Mouse (Mus musculus): ENCODE measurements around the gene Bmp10.
"Not testable (repeated sequence)": the region's sequence is repeated elsewhere in the genome, so short reads cannot be mapped to it uniquely, and the experiment has no call there.

Gene Bmp10

DNA sequence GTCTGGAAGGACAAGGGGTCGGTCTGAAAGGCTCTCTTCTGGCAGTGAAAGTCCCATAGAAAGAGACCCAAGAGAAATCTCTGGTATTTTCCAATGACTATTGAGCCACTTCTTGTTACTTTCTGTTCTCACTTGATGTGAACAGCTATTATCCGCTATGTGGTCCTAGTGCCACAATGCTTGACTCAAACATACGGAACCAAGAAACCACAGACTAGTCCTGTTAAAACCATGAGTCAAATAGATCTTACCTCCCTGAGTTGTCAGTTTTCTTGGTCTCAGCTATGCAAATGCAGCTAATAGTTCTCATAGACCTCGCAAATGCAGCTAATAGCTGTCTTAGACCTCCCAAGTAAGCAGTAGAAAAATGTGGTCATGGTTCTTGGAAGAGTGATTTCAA, 18.4 kb downstream of the Bmp10 start:
- DNase-seq (ENCODE audit: low read depth, low spot score), result no peak

DNA sequence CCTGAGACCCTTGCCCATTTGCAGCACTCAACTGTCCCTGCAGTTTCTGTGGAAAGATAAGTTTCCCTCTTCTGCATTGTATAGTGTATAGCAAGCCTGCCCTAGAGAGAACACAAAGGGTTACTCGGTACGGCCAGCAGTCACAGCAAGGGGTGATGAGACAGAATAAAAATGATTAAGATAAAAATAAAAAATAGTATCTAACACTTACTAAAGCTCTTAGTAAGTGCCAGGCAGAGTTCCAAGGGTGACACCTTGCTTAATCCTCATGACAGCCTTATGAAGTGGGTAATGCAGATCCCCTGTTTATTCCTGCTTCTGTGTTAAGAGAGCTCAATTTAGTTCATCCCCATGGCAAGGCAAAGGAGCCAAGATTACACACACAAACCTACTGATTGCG, 20.7 kb downstream of the Bmp10 start:
- DNase-seq (ENCODE audit: low read depth, low spot score), result no peak

- DNase-seq (ENCODE audit: low read depth, low spot score), result no peak
These were observed 22.2 kb downstream of the Bmp10 start for GRCm38 (mm10) chr6:87451016-87451415.

DNA sequence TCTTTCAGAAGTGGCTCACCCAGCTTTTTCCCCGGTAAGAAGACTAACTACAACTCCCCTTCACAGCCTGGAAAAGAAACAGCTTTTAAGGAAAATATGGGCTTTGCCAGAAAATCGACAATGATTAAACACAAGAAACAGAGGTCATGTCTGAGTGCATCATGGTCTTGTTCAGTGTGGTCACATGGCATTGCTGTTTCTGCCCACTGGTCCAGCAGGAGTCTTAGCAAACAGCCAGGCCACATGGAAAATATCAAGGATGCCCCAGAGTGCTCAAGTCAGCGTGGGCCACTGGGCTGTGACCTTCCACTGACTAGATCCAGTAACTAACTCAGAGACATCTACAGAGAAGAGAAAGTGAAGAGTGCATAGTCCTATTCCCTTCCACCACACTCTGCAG, 23.0 kb downstream of the Bmp10 start:
- no peak for DNase-seq (ENCODE audit: low read depth, low spot score)

DNA sequence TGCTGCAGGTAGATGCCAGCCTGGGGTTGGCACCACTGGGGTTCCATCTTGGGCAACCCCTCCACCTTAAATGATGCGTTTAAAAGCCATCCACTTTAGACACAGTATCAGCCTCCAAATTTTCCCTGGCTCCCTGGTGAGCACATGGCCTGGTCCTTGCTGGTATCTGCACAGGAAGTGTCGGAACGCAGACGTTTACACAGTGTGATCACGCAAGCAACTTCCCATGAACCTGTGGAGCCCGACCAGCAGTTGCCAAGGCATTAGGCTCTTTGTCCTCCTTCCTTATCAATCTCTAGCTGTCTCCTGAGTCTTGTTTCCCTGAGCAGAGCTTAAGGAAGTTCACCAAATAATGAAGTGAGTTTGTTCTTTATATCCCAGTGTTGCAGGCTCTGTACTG, 26.7 kb downstream of the Bmp10 start:
- no peak for DNase-seq (ENCODE audit: low read depth, low spot score)

GRCm38 (mm10) chr6:87466221-87466620, 37.4 kb downstream of the Bmp10 start:
- DNase-seq (ENCODE audit: low read depth, low spot score), result peak; percentile 13

- DNase-seq (ENCODE audit: low read depth, low spot score), result no peak
These were observed 38.6 kb downstream of the Bmp10 start for GRCm38 (mm10) chr6:87467373-87467772.

DNA sequence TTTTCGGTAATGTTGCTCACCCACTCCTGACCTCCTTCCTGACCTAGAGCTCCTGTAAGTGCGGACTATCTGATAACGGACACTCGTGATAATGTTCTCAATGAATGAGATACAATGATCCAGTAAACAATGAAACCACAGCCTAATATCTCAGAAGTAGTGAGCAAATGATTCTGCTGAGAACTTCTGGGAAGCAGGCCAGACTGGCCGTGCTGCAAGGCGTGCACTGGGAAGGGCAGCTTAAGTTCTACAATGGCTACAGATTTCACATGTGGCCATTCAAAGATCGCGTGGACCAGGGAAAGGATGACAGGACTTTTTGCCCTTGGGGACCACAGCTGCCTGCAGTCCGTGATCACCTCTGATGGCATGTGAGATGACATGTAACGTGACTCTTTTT, 39.6 kb downstream of the Bmp10 start:
- no peak for DNase-seq (ENCODE audit: low read depth, low spot score)

GRCm38 (mm10) chr6:87470098-87470497, 41.3 kb downstream of the Bmp10 start:
- not testable (repeated sequence) for DNase-seq (ENCODE audit: low read depth, low spot score)

DNA sequence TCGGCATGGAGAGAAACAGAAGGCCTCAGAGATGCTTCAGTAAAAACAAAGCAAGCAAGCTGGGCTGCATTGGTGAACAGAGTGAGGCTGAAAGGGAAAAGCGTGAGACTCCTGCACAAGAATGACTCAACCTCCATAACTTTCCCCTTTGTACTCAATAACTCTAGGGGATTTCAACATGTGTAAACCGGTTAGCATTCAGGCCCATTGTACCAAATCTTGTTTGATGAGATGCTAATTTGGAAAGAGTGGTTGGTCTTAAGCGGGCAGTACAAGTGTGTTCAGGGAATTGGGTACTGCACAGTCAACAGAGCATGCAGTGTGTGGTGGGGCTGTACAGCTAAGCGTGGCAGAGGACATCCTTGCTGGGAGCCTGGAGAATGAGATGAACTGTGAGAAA, 46.4 kb downstream of the Bmp10 start:
- DNase-seq (ENCODE audit: low read depth, low spot score), result no peak

- no peak for DNase-seq (ENCODE audit: low read depth, low spot score)
These were observed 50.1 kb downstream of the Bmp10 start for GRCm38 (mm10) chr6:87478847-87479246.

DNA sequence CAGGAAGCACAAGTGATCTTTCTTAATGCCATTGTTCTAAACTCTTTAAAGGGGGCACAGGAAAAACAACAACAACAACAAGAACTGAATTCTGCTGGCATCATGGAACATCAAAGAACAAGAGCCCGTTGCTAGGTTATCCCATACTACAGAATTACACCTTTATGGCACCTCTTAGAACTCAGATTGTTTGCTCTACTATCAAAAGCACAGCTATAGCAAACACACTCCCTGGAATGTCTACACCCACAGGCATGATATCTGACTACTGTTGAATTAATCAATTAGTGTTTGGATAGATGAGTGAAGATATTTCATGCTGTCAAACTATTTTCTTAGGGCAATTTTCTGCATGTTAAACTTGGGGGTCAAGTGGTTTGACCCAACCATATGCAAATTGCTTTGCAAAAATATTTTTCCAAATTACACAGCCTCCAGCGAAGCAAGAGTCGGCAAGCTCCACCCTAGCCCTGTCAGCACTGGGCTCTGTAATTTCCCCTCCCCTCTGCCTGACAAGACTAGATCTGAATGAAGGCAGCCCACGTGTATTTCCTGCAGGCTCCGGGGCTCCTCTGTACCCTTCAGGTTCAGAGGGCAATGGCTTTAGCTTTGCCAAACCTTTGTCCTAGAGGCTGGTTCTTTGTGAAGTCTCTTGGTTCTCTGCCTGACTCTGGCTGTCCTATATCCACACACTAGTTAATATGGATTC, 50.7 kb downstream of the Bmp10 start:
- DNase-seq (ENCODE audit: low read depth, low spot score), result no peak

DNA sequence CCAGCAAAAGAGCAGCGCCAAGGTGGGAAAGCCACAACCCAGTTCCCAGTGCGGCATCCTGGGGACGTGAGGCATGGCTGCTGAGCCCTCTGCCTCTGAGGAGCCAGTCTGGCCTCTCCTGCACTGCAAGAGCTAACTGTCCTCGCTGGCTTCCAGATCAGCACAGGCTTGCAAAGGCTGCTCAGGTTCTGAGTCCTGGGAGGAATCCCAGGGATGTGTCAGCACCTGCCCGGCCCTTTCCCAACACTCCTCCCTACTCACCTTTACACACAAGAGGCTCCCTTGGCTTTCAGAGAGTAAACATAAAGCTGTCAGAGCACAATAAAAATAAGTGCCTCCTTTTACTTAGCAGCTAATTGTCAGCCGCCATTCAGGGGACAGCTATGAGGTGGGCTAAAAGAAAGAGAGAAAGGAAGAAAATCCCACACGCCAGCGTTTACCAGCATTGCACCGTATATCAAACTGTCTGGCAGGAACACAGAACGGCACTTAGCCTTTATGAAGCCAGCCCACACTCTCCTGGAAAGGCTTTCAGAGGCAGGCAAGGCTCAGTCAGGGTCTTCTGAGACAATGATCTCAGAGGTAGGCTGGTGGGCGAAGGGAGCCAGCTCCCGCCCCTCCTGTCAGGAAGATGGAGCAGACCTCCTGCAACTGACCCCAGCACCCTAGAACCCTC, 54.6 kb downstream of the Bmp10 start:
- no peak for DNase-seq (ENCODE audit: low read depth, low spot score)

- no peak for DNase-seq (ENCODE audit: low read depth, low spot score)
These were observed 55.1 kb downstream of the Bmp10 start for GRCm38 (mm10) chr6:87483900-87484289.

GRCm38 (mm10) chr6:87484806-87485205, 56.0 kb downstream of the Bmp10 start:
- no peak for DNase-seq (ENCODE audit: low read depth, low spot score)

Data from retina, adult 2 months (tissue).